Mouse (Mus musculus) liver, adult 2 months (tissue): Measurements from ENCODE around the gene Cntn4. TPM values are rescaled to one million over a fixed set of nuclear protein-coding genes. Genes with fewer than 3 reads are reported as not detected.

Experiments used
- DNase-seq: peaks from one replicate; pipeline ENCODE4 v3.0.0-alpha.2; 2011; ENCODE audit warnings: low read depth, low spot score; ENCODE audit errors: extremely low read depth
- H3K27ac ChIP-seq: fragments of 200-500 bp; replicated peaks from 2 replicates; pipeline ENCODE4 v1.5.1; 2012; ENCODE audit warnings: low read depth, mild to moderate bottlenecking, control low read depth, inconsistent platforms, low read length; ENCODE audit not compliant: insufficient read depth
- H3K27me3 ChIP-seq: fragments of 200-500 bp; 2 replicates; pipeline ENCODE4 v1.6.1; 2012; ENCODE audit warnings: mild to moderate bottlenecking, moderate library complexity, low read length, inconsistent platforms; ENCODE audit not compliant: control insufficient read depth, insufficient read depth
- H3K36me3 ChIP-seq: fragments of 200-500 bp; 2 replicates; pipeline ENCODE4 v1.6.1; 2012; ENCODE audit warnings: low read length, inconsistent platforms; ENCODE audit not compliant: control insufficient read depth, insufficient read depth
- H3K4me1 ChIP-seq: fragments of 200-500 bp; 2 replicates; pipeline ENCODE4 v1.6.1; 2011; ENCODE audit warnings: low read length; ENCODE audit not compliant: control insufficient read depth, insufficient read depth
- H3K4me3 ChIP-seq: fragments of 200-500 bp; 2 replicates; pipeline ENCODE4 v1.5.1; 2011; ENCODE audit warnings: low read depth, mild to moderate bottlenecking, control low read depth, low read length, moderate library complexity; ENCODE audit not compliant: insufficient read depth
- H3K79me2 ChIP-seq: fragments of 200-500 bp; 2 replicates; pipeline ENCODE4 v1.6.1; 2012; ENCODE audit warnings: inconsistent platforms, mild to moderate bottlenecking, low read length, moderate library complexity; ENCODE audit not compliant: control insufficient read depth, insufficient read depth
- H3K9ac ChIP-seq: fragments of 200-500 bp; 2 replicates; pipeline ENCODE4 v1.6.1; 2012; ENCODE audit warnings: low read depth, mild to moderate bottlenecking, control low read depth, inconsistent platforms, low read length
- CTCF ChIP-seq: fragments of 200-500 bp; IDR thresholded peaks from 2 replicates; pipeline ENCODE4 v1.5.1; 2011; ENCODE audit warnings: low read depth, low read length, control low read depth
- POLR2A ChIP-seq: fragments of 200-500 bp; IDR thresholded peaks from 2 replicates; pipeline ENCODE4 v1.6.1; 2011; ENCODE audit warnings: low read length, control low read depth; ENCODE audit not compliant: insufficient read depth; ENCODE audit errors: extremely low read depth
- WGBS: fragments of 180-500 bp; shearing (Covaris S2); methylation state at CpG from one replicate; pipeline ENCODE4 v1.1.7; 2018; 5-methylcytosine and 5-hydroxymethylcytosine counted together
- polyA plus RNA-seq: library from polyadenylated mRNA; depleted of rRNA; stranded (reverse); fragments of >200 nt; gene quantifications from 2 replicates; pipeline ENCODE4 v1.2.3, GENCODE M21; 2012
- total RNA-seq: library from RNA; depleted of rRNA; stranded (reverse); fragments of >200 nt; gene quantifications from 2 replicates; pipeline ENCODE4 v1.2.3, GENCODE M21; 2014

The Cntn4 gene
- total and polyA plus RNA-seq, 2 experiments = not detected

GRCm38 (mm10) chr6:106408634-106409033, 731.2 kb downstream of the Cntn4 start:
- Histone ChIP-seq H3K79me2 (no peaks in the 10 kb centered on the region), H3K27me3 (no peaks in the 10 kb centered on the region), H3K9ac (no peak overlapping the region), H3K4me3 (no peak overlapping the region), H3K27ac (no peak overlapping the region), H3K4me1 (no peaks in the 10 kb centered on the region), H3K36me3 (no peaks in the 10 kb centered on the region)
- 67% methylated on average over 3 of the region's 3 CpGs for WGBS
- TF ChIP-seq POLR2A = no peak
- TF ChIP-seq CTCF = no peak
- DNase-seq = no peak

GRCm38 (mm10) chr6:106422947-106423346, 745.5 kb downstream of the Cntn4 start:
- no peak overlapping the region for H3K27ac ChIP-seq
- no peaks in the 10 kb centered on the region for H3K36me3 ChIP-seq
- DNase-seq = no peak
- TF ChIP-seq POLR2A = no peak
- TF ChIP-seq CTCF = no peak
- H3K4me1 ChIP-seq = no peaks in the 10 kb centered on the region
- H3K27me3 ChIP-seq = no peaks in the 10 kb centered on the region
- H3K4me3 ChIP-seq = no peak overlapping the region
- H3K79me2 ChIP-seq = no peaks in the 10 kb centered on the region
- no peak overlapping the region for H3K9ac ChIP-seq

- 88% methylated on average over 2 of the region's 2 CpGs for WGBS
- Histone ChIP-seq H3K79me2 (no peaks in the 10 kb centered on the region), H3K4me1 (no peaks in the 10 kb centered on the region), H3K4me3 (no peak overlapping the region), H3K27ac (no peak overlapping the region), H3K36me3 (no peaks in the 10 kb centered on the region), H3K27me3 (no peaks in the 10 kb centered on the region), H3K9ac (no peak overlapping the region)
- TF ChIP-seq POLR2A = no peak
- no peak for TF ChIP-seq CTCF
- no peak for DNase-seq
These were observed 746.0 kb downstream of the Cntn4 start for GRCm38 (mm10) chr6:106423471-106423870.

GRCm38 (mm10) chr6:106426615-106427014, 749.2 kb downstream of the Cntn4 start:
- no peak for TF ChIP-seq POLR2A
- TF ChIP-seq CTCF = no peak

GRCm38 (mm10) chr6:106431466-106431865, 754.0 kb downstream of the Cntn4 start:
- WGBS = 88% methylated on average over 3 of the region's 3 CpGs
- Histone ChIP-seq H3K79me2 (no peaks in the 10 kb centered on the region), H3K27ac (no peak overlapping the region), H3K36me3 (no peaks in the 10 kb centered on the region), H3K9ac (no peak overlapping the region), H3K27me3 (no peaks in the 10 kb centered on the region), H3K4me3 (no peak overlapping the region), H3K4me1 (no peaks in the 10 kb centered on the region)
- DNase-seq = no peak
- no peak for TF ChIP-seq POLR2A

More at GRCm38 (mm10) chr6:106426615-106427014, 749.2 kb downstream of the Cntn4 start:
- Histone ChIP-seq H3K36me3 (no peaks in the 10 kb centered on the region), H3K27ac (no peak overlapping the region), H3K9ac (no peak overlapping the region), H3K79me2 (no peaks in the 10 kb centered on the region), H3K27me3 (no peaks in the 10 kb centered on the region), H3K4me3 (no peak overlapping the region), H3K4me1 (no peaks in the 10 kb centered on the region)
- 73% methylated on average over 3 of the region's 3 CpGs for WGBS
- DNase-seq = no peak

- Histone ChIP-seq H3K9ac (no peak overlapping the region), H3K27me3 (no peaks in the 10 kb centered on the region), H3K4me3 (no peak overlapping the region), H3K27ac (no peak overlapping the region), H3K4me1 (no peaks in the 10 kb centered on the region), H3K79me2 (no peaks in the 10 kb centered on the region), H3K36me3 (no peaks in the 10 kb centered on the region)
- WGBS = 61% methylated on average over 1 of the region's 1 CpGs
- no peak for DNase-seq
- TF ChIP-seq POLR2A (no peak), CTCF (no peak)
These were observed 763.3 kb downstream of the Cntn4 start for GRCm38 (mm10) chr6:106440786-106441185.
